Mouse (Mus musculus) CH12.LX (cell line): ENCODE measurements around the gene Pklr. TPM values are rescaled to one million over a fixed set of nuclear protein-coding genes. Genes with fewer than 3 reads are reported as not detected.

Experiments
- DNase-seq: peaks from one replicate; pipeline ENCODE4 v3.0.0-alpha.2; 2013; ENCODE audit errors: extremely low read depth
- H3K27ac ChIP-seq: 2 replicates; pipeline ENCODE4 v1.5.1; 2012; ENCODE audit warnings: low read depth, mild to moderate bottlenecking, control low read depth, moderate library complexity; ENCODE audit not compliant: insufficient read depth
- H3K27me3 ChIP-seq: replicated peaks from 2 replicates; pipeline ENCODE3; 2012; ENCODE audit warnings: inconsistent platforms
- H3K36me3 ChIP-seq, 2 experiments: replicated peaks in 1 of 2; 2 replicates each; pipeline versions ENCODE3 to v1.6.1; 2012; ENCODE audit warnings: inconsistent platforms in 1 of 2, low read length in 1 of 2, mild to moderate bottlenecking in 1 of 2, mixed read lengths in 1 of 2, moderate library complexity in 1 of 2; ENCODE audit not compliant: control insufficient read depth in 1 of 2, insufficient read depth in 1 of 2
- H3K4me1 ChIP-seq, 2 experiments: 2 replicates each; pipeline ENCODE4 v1.6.1; 2012; ENCODE audit warnings: inconsistent platforms in 1 of 2, moderate library complexity in 1 of 2; ENCODE audit not compliant: insufficient read depth in 2 of 2, control insufficient read depth in 1 of 2
- H3K4me2 ChIP-seq: 2 replicates; pipeline ENCODE4 v1.6.1; 2012; ENCODE audit warnings: low read depth, mild to moderate bottlenecking, control low read depth; ENCODE audit not compliant: poor library complexity, insufficient read depth, severe bottlenecking
- H3K4me3 ChIP-seq, 3 experiments: fragments of 150-350 bp in 1 of 3; sonication (generic) in 1 of 3; replicated peaks in 1 of 3; 2 replicates each; pipeline versions ENCODE3 to v1.5.1; 2011 to 2012; ENCODE audit warnings: low read depth in 2 of 3, low read length in 2 of 3, mild to moderate bottlenecking in 2 of 3, moderate library complexity in 2 of 3, control low read depth in 1 of 3, improper control_type of control experiment in 1 of 3, inconsistent platforms in 1 of 3, mixed read lengths in 1 of 3; ENCODE audit not compliant: poor library complexity in 1 of 3
- H3K79me2 ChIP-seq: replicated peaks from 2 replicates; pipeline ENCODE4 v1.6.1; 2012; ENCODE audit warnings: mild to moderate bottlenecking, moderate library complexity; ENCODE audit not compliant: control insufficient read depth, poor library complexity, insufficient read depth, severe bottlenecking; ENCODE audit errors: extremely low read depth
- H3K9ac ChIP-seq: 2 replicates; pipeline ENCODE4 v1.6.1; 2012; ENCODE audit warnings: low read depth, mild to moderate bottlenecking, control low read depth, moderate library complexity; ENCODE audit not compliant: insufficient read depth
- H3K9me3 ChIP-seq: replicated peaks from 2 replicates; pipeline ENCODE3; 2012; ENCODE audit warnings: low read length, inconsistent platforms, mixed read lengths
- CTCF ChIP-seq, 2 experiments: IDR thresholded peaks in 1 of 2; conservative IDR thresholded peaks in 1 of 2; 2 replicates each; pipeline ENCODE4 v1.5.1; 2011 to 2012; ENCODE audit warnings: low read depth in 2 of 2, low read length in 2 of 2, improper control_type of control experiment in 1 of 2, inconsistent platforms in 1 of 2, mild to moderate bottlenecking in 1 of 2, moderate library complexity in 1 of 2
- E2F4 ChIP-seq: IDR thresholded peaks from 2 replicates; pipeline ENCODE4 v1.6.1; 2011; ENCODE audit warnings: low read depth, low read length, improper control_type of control experiment; ENCODE audit not compliant: insufficient replicate concordance
- NRF1 ChIP-seq: IDR thresholded peaks from 2 replicates; pipeline ENCODE4 v1.6.1; 2014; ENCODE audit warnings: low read depth, mild to moderate bottlenecking, inconsistent platforms, low read length, improper control_type of control experiment, moderate library complexity
- RAD21 ChIP-seq: IDR thresholded peaks from 2 replicates; pipeline ENCODE4 v1.6.1; 2011; ENCODE audit warnings: low read depth, mild to moderate bottlenecking, low read length, improper control_type of control experiment, moderate library complexity
- RCOR1 ChIP-seq: conservative IDR thresholded peaks from 2 replicates; pipeline ENCODE4 v1.6.1; 2012; ENCODE audit warnings: low read depth, mild to moderate bottlenecking, inconsistent platforms, low read length, improper control_type of control experiment
- SMC3 ChIP-seq: IDR thresholded peaks from 2 replicates; pipeline ENCODE4 v1.6.1; 2011; ENCODE audit warnings: low read depth, low read length, improper control_type of control experiment
- USF2 ChIP-seq: conservative IDR thresholded peaks from 2 replicates; pipeline ENCODE4 v1.6.1; 2011; ENCODE audit warnings: low read depth, low read length, improper control_type of control experiment
- dilution Hi-C: fragments of 300-500 bp; cut with MboI; formaldehyde crosslinking; loops from 2 replicates; pipeline ENCODE4 v1.14.3; 2020; ENCODE audit warnings: low sequenced_read_pairs; ENCODE audit not compliant: extremely low pct_unique_long_range_greater_than_20kb, extremely low pct_ligation_motif_present
- in situ Hi-C: fragments of 300-500 bp; cut with MboI; formaldehyde crosslinking; loops from 3 replicates; pipeline ENCODE4 v1.14.3; 2019; ENCODE audit warnings: low sequenced_read_pairs, low pct_ligation_motif_present, low pct_unique_long_range_greater_than_20kb, mixed read lengths
- polyA plus RNA-seq: library from polyadenylated mRNA; unstranded; fragments of >175 nt; gene quantifications from 2 replicates; pipeline ENCODE4 v1.2.1, GENCODE M21; 2012; ENCODE audit warnings: low read depth; ENCODE audit not compliant: insufficient read length
- total RNA-seq, 2 experiments: library from RNA; depleted of rRNA; stranded (reverse); fragments of 300-350 nt in 1 of 2; fragments of >200 nt in 1 of 2; gene quantifications; 2 replicates each; pipeline ENCODE4 v1.2.3; 2012 to 2014

The Pklr gene
- total and polyA plus RNA-seq, 3 experiments: not detected

- TF ChIP-seq RCOR1 (no peak), USF2 (no peak), CTCF (conservative IDR thresholded peaks at IDR 0.05 in 1 of 2, IDR thresholded peaks at IDR 0.05 in 1 of 2; ENCODE audit: low read depth in 2 of 2, low read length in 2 of 2) (peak in 1 of 2 experiments; percentile 32; a peak in 2 of 4 replicates)
- Histone ChIP-seq H3K36me3 (peaks cover 2 to 30% of the 10 kb centered on the region in 2 experiments), H3K4me1 (peaks cover 0 to 12% of the 10 kb centered on the region in 2 experiments; a peak in 2 of 4 replicates), H3K27me3 (no peaks in the 10 kb centered on the region), H3K9me3 (no peaks in the 10 kb centered on the region), H3K27ac (no peak overlapping the region), H3K79me2 (no peaks in the 10 kb centered on the region), H3K9ac (no peak overlapping the region), H3K4me2 (no peak overlapping the region), H3K4me3 (no peak overlapping the region)
- dilution Hi-C loops: no loop called here
- in situ Hi-C loops: no loop called here
- DNase-seq: peak; percentile 24
Measured at GRCm38 (mm10) chr3:89193351-89193750, 57.4 kb downstream of the Pklr start.

GRCm38 (mm10) chr3:89193853-89194252 lies 57.9 kb downstream of the Pklr start:
- Histone ChIP-seq H3K27me3 (no peaks in the 10 kb centered on the region), H3K36me3 (peaks cover 0 to 25% of the 10 kb centered on the region in 2 experiments), H3K4me1 (peaks cover 0 to 12% of the 10 kb centered on the region in 2 experiments; a peak in 2 of 4 replicates), H3K4me3 (no peak overlapping the region), H3K9ac (no peak overlapping the region), H3K79me2 (no peaks in the 10 kb centered on the region), H3K4me2 (no peak overlapping the region), H3K9me3 (no peaks in the 10 kb centered on the region), H3K27ac (no peak overlapping the region)
- peak; percentile 34 for DNase-seq
- peak in 1 of 2 experiments; percentile 64; a peak in 3 of 4 replicates for TF ChIP-seq CTCF (conservative IDR thresholded peaks at IDR 0.05 in 1 of 2, IDR thresholded peaks at IDR 0.05 in 1 of 2; ENCODE audit: low read depth in 2 of 2, low read length in 2 of 2)
- TF ChIP-seq E2F4: no peak
- peak; percentile 36 for TF ChIP-seq SMC3
- TF ChIP-seq RAD21: peak; percentile 45
- TF ChIP-seq NRF1: no peak
- in situ Hi-C loops: no loop called here
- dilution Hi-C loops: no loop called here

Other genes starting within 250 kb of the Pklr start
Only the 20 nearest of the 24 such genes appear.
- gene Ash1l, start 185.5 kb upstream of the Pklr start, total RNA-seq (2012; rRNA removed): 5.7 and 5.8 TPM in 2 replicates
- gene Ash1l, start 185.5 kb upstream of the Pklr start, total RNA-seq (2014; rRNA removed): 2.8 and 2.9 TPM in 2 replicates
- gene Ash1l, start 185.5 kb upstream of the Pklr start, polyA plus RNA-seq: 9.3 and 9.7 TPM in 2 replicates
- gene Dap3, start 185.0 kb upstream of the Pklr start, total RNA-seq (2012; rRNA removed): 114 and 128 TPM in 2 replicates
- 169 and 182 TPM in 2 replicates for gene Dap3, start 185.0 kb upstream of the Pklr start, total RNA-seq (2014; rRNA removed)
- 145 and 151 TPM in 2 replicates for gene Dap3, start 185.0 kb upstream of the Pklr start, polyA plus RNA-seq
- 25.1 and 30.1 TPM in 2 replicates for gene Rusc1, start 42.8 kb upstream of the Pklr start, total RNA-seq (2012; rRNA removed)
- 17.7 and 19.7 TPM in 2 replicates for gene Rusc1, start 42.8 kb upstream of the Pklr start, total RNA-seq (2014; rRNA removed)
- gene Rusc1, start 42.8 kb upstream of the Pklr start, polyA plus RNA-seq: 16.7 and 19.4 TPM in 2 replicates
- gene Gm43738, start 35.0 kb upstream of the Pklr start, total RNA-seq (2012; rRNA removed): 0.13 TPM in 1 of 2 replicates, not detected in the other
- not detected in 2 replicates for gene Gm43738, start 35.0 kb upstream of the Pklr start, total RNA-seq (2014; rRNA removed)
- gene Gm43738, start 35.0 kb upstream of the Pklr start, polyA plus RNA-seq: not detected in 2 replicates
- 243 and 244 TPM in 2 replicates for gene Fdps, start 34.2 kb upstream of the Pklr start, total RNA-seq (2012; rRNA removed)
- 490 and 572 TPM in 2 replicates for gene Fdps, start 34.2 kb upstream of the Pklr start, total RNA-seq (2014; rRNA removed)
- gene Fdps, start 34.2 kb upstream of the Pklr start, polyA plus RNA-seq: 177 and 200 TPM in 2 replicates
- 1.8 and 2.0 TPM in 2 replicates for gene Hcn3, start 24.1 kb downstream of the Pklr start, total RNA-seq (2012; rRNA removed)
- 1.7 and 1.8 TPM in 2 replicates for gene Hcn3, start 24.1 kb downstream of the Pklr start, total RNA-seq (2014; rRNA removed)
- gene Hcn3, start 24.1 kb downstream of the Pklr start, polyA plus RNA-seq: 3.1 and 3.2 TPM in 2 replicates
- gene Clk2, start 28.7 kb downstream of the Pklr start, total RNA-seq (2012; rRNA removed): 29.9 and 31.2 TPM in 2 replicates
- gene Clk2, start 28.7 kb downstream of the Pklr start, total RNA-seq (2014; rRNA removed): 18.8 and 19.7 TPM in 2 replicates
- gene Clk2, start 28.7 kb downstream of the Pklr start, polyA plus RNA-seq: 72.0 and 77.2 TPM in 2 replicates
- 12.5 and 17.1 TPM in 2 replicates for gene Scamp3, start 41.3 kb downstream of the Pklr start, total RNA-seq (2012; rRNA removed)
- gene Scamp3, start 41.3 kb downstream of the Pklr start, total RNA-seq (2014; rRNA removed): 4.1 and 4.5 TPM in 2 replicates
- 64.1 and 72.7 TPM in 2 replicates for gene Scamp3, start 41.3 kb downstream of the Pklr start, polyA plus RNA-seq
- gene Fam189b, start 47.0 kb downstream of the Pklr start, total RNA-seq (2012; rRNA removed): 1.6 and 2.2 TPM in 2 replicates
- 0.31 and 1.1 TPM in 2 replicates for gene Fam189b, start 47.0 kb downstream of the Pklr start, total RNA-seq (2014; rRNA removed)
- 6.7 and 8.4 TPM in 2 replicates for gene Fam189b, start 47.0 kb downstream of the Pklr start, polyA plus RNA-seq
- 62.5 and 64.1 TPM in 2 replicates for gene Gba, start 66.8 kb downstream of the Pklr start, total RNA-seq (2012; rRNA removed)
- gene Gba, start 66.8 kb downstream of the Pklr start, total RNA-seq (2014; rRNA removed): 61.2 and 65.3 TPM in 2 replicates
- gene Gba, start 66.8 kb downstream of the Pklr start, polyA plus RNA-seq: 59.4 and 63.6 TPM in 2 replicates
- gene Thbs3, start 79.0 kb downstream of the Pklr start, total RNA-seq (2012; rRNA removed): 6.1 and 10.1 TPM in 2 replicates
- gene Thbs3, start 79.0 kb downstream of the Pklr start, total RNA-seq (2014; rRNA removed): 4.2 and 5.7 TPM in 2 replicates
- 4.3 and 4.6 TPM in 2 replicates for gene Thbs3, start 79.0 kb downstream of the Pklr start, polyA plus RNA-seq
- 205 and 222 TPM in 2 replicates for gene Mtx1, start 90.9 kb downstream of the Pklr start, total RNA-seq (2012; rRNA removed)
- 256 and 299 TPM in 2 replicates for gene Mtx1, start 90.9 kb downstream of the Pklr start, total RNA-seq (2014; rRNA removed)
- gene Mtx1, start 90.9 kb downstream of the Pklr start, polyA plus RNA-seq: 159 and 162 TPM in 2 replicates
- 0.38 and 0.50 TPM in 2 replicates for gene Muc1, start 92.9 kb downstream of the Pklr start, total RNA-seq (2012; rRNA removed)
- 0.09 and 0.28 TPM in 2 replicates for gene Muc1, start 92.9 kb downstream of the Pklr start, total RNA-seq (2014; rRNA removed)
- gene Muc1, start 92.9 kb downstream of the Pklr start, polyA plus RNA-seq: 0.60 and 0.71 TPM in 2 replicates
- 141 and 143 TPM in 2 replicates for gene Krtcap2, start 109.8 kb downstream of the Pklr start, total RNA-seq (2012; rRNA removed)
- 127 and 180 TPM in 2 replicates for gene Krtcap2, start 109.8 kb downstream of the Pklr start, total RNA-seq (2014; rRNA removed)
- gene Krtcap2, start 109.8 kb downstream of the Pklr start, polyA plus RNA-seq: 198 and 230 TPM in 2 replicates
- gene Trim46, start 110.2 kb downstream of the Pklr start, total RNA-seq (2012; rRNA removed): 1.9 and 2.0 TPM in 2 replicates
- 0.36 TPM in 2 replicates for gene Trim46, start 110.2 kb downstream of the Pklr start, total RNA-seq (2014; rRNA removed)
- 1.4 and 1.9 TPM in 2 replicates for gene Trim46, start 110.2 kb downstream of the Pklr start, polyA plus RNA-seq
- gene Dpm3, start 123.2 kb downstream of the Pklr start, total RNA-seq (2012; rRNA removed): 189 and 228 TPM in 2 replicates
- gene Dpm3, start 123.2 kb downstream of the Pklr start, total RNA-seq (2014; rRNA removed): 45.8 and 52.7 TPM in 2 replicates
- 70.4 and 74.8 TPM in 2 replicates for gene Dpm3, start 123.2 kb downstream of the Pklr start, polyA plus RNA-seq
- gene Slc50a1, start 134.4 kb downstream of the Pklr start, total RNA-seq (2012; rRNA removed): 47.8 and 50.9 TPM in 2 replicates
- gene Slc50a1, start 134.4 kb downstream of the Pklr start, total RNA-seq (2014; rRNA removed): 40.6 and 41.8 TPM in 2 replicates
- gene Slc50a1, start 134.4 kb downstream of the Pklr start, polyA plus RNA-seq: 44.7 and 56.0 TPM in 2 replicates
- 0.59 and 0.93 TPM in 2 replicates for gene Efna1, start 145.0 kb downstream of the Pklr start, total RNA-seq (2012; rRNA removed)
- gene Efna1, start 145.0 kb downstream of the Pklr start, total RNA-seq (2014; rRNA removed): 0.62 and 0.70 TPM in 2 replicates
- 0.71 and 0.80 TPM in 2 replicates for gene Efna1, start 145.0 kb downstream of the Pklr start, polyA plus RNA-seq
- 0.13 TPM in 1 of 2 replicates, not detected in the other for gene Efna3, start 186.8 kb downstream of the Pklr start, total RNA-seq (2012; rRNA removed)
- gene Efna3, start 186.8 kb downstream of the Pklr start, total RNA-seq (2014; rRNA removed): 0.09 TPM in 1 of 2 replicates, not detected in the other
- 0.19 TPM in 1 of 2 replicates, not detected in the other for gene Efna3, start 186.8 kb downstream of the Pklr start, polyA plus RNA-seq
- 2.6 and 3.1 TPM in 2 replicates for gene Efna4, start 201.9 kb downstream of the Pklr start, total RNA-seq (2012; rRNA removed)
- gene Efna4, start 201.9 kb downstream of the Pklr start, total RNA-seq (2014; rRNA removed): 0.76 and 1.1 TPM in 2 replicates
- 1.00 and 1.1 TPM in 2 replicates for gene Efna4, start 201.9 kb downstream of the Pklr start, polyA plus RNA-seq